Mouse (Mus musculus) limb, embryonic 10.5 days (tissue): ENCODE data around the gene Misp. TPM values are rescaled to one million over a fixed set of nuclear protein-coding genes. Genes with fewer than 3 reads are reported as not detected.
A peak's percentile ranks its signal among the peaks of the same experiment; 100 is the strongest.

Source experiments
- DNase-seq: peaks from one replicate; pipeline ENCODE4 v3.0.0-alpha.2; 2017; ENCODE audit warnings: low spot score
- H3K27ac ChIP-seq: fragments of 300-500 bp; sonication (generic); 2 replicates; pipeline ENCODE4 v1.5.1; 2016; ENCODE audit warnings: mild to moderate bottlenecking
- H3K27me3 ChIP-seq: fragments of 300-500 bp; sonication (generic); 2 replicates; pipeline ENCODE4 v1.6.1; 2016; ENCODE audit warnings: low read depth, mild to moderate bottlenecking; ENCODE audit not compliant: poor library complexity, severe bottlenecking
- H3K36me3 ChIP-seq: fragments of 300-500 bp; sonication (generic); 2 replicates; pipeline ENCODE4 v1.6.1; 2016; ENCODE audit warnings: mild to moderate bottlenecking, moderate library complexity
- H3K4me1 ChIP-seq: fragments of 300-500 bp; sonication (generic); 2 replicates; pipeline ENCODE4 v1.6.1; 2016
- H3K4me3 ChIP-seq: fragments of 300-500 bp; sonication (generic); 2 replicates; pipeline ENCODE4 v1.5.1; 2016; ENCODE audit warnings: mild to moderate bottlenecking, moderate library complexity
- H3K9me3 ChIP-seq: fragments of 300-500 bp; sonication (generic); replicated peaks from 2 replicates; pipeline ENCODE4 v1.6.1; 2016; ENCODE audit warnings: mild to moderate bottlenecking
- WGBS: fragments of 180-500 bp; shearing (Covaris S2); methylation state at CpG from one replicate; pipeline ENCODE4 v1.1.7; 2016; 5-methylcytosine and 5-hydroxymethylcytosine counted together
- polyA plus RNA-seq: library from polyadenylated mRNA; unstranded; fragments of >200 nt; fragmentation: Nextera tagmentation; extraction: Ambion mirVana; gene quantifications from 2 replicates; pipeline ENCODE4 v1.2.1, GENCODE M21; 2016

Gene Misp
- polyA plus RNA-seq, 1 experiment from 2014 or later, result not detected

- Histone ChIP-seq H3K27ac (peak within 1 kb of the TSS; percentile 100), H3K36me3 (peaks cover 36% of the 10 kb centered on the region), H3K27me3 (no peaks in the 10 kb centered on the region), H3K9me3 (no peaks in the 10 kb centered on the region), H3K4me3 (peak within 1 kb of the TSS; percentile 99), H3K4me1 (peaks cover 62% of the 10 kb centered on the region)
- DNase-seq, result peak; percentile 100
- under 1% methylated on average over 75 of the region's 75 CpGs for WGBS
Observed at GRCm38 (mm10) chr10:79853860-79854795, 33.3 kb downstream of the Misp start, which contains the start of gene Ptbp1. Ptbp1 (plus strand) TSS chr10:79854427.

- Histone ChIP-seq H3K36me3 (peaks cover 44% of the 10 kb centered on the region), H3K27ac (peak overlapping the region; percentile 100), H3K4me1 (peaks cover 63% of the 10 kb centered on the region), H3K9me3 (no peaks in the 10 kb centered on the region), H3K4me3 (peak overlapping the region; percentile 99), H3K27me3 (no peaks in the 10 kb centered on the region)
- under 1% methylated on average over 83 of the region's 83 CpGs for WGBS
- DNase-seq, result peak; percentile 84
Observed at GRCm38 (mm10) chr10:79854801-79855541, 34.2 kb downstream of the Misp start.

- 3% methylated on average over 10 of the region's 10 CpGs for WGBS
- no peaks in the 10 kb centered on the region for H3K27me3 ChIP-seq
- DNase-seq, result no peak
- H3K9me3 ChIP-seq, result no peaks in the 10 kb centered on the region
- H3K4me1 ChIP-seq, result peaks cover 66% of the 10 kb centered on the region
- H3K27ac ChIP-seq, result peak overlapping the region; percentile 100
- H3K4me3 ChIP-seq, result peak overlapping the region; percentile 99
- H3K36me3 ChIP-seq, result peaks cover 49% of the 10 kb centered on the region
Observed at GRCm38 (mm10) chr10:79855558-79856184, 34.9 kb downstream of the Misp start.

GRCm38 (mm10) chr10:79856280-79856679, 35.5 kb downstream of the Misp start:
- WGBS, result 67% methylated on average over 6 of the region's 6 CpGs
- H3K27ac ChIP-seq, result peak overlapping the region; percentile 14; the same call in 1 of the 2 replicates
- peaks cover 69% of the 10 kb centered on the region for H3K4me1 ChIP-seq
- peak overlapping the region; percentile 99 for H3K4me3 ChIP-seq
- no peak for DNase-seq
- peaks cover 56% of the 10 kb centered on the region for H3K36me3 ChIP-seq
- no peaks in the 10 kb centered on the region for H3K9me3 ChIP-seq
- no peaks in the 10 kb centered on the region for H3K27me3 ChIP-seq

GRCm38 (mm10) chr10:79856704-79857451, 36.1 kb downstream of the Misp start:
- H3K27ac ChIP-seq, result peak overlapping the region; percentile 14; the same call in 1 of the 2 replicates
- peak overlapping the region; percentile 99 for H3K4me3 ChIP-seq
- H3K27me3 ChIP-seq, result no peaks in the 10 kb centered on the region
- no peak for DNase-seq
- WGBS, result 77% methylated on average over 7 of the region's 7 CpGs
- no peaks in the 10 kb centered on the region for H3K9me3 ChIP-seq
- peaks cover 63% of the 10 kb centered on the region for H3K4me1 ChIP-seq
- peaks cover 62% of the 10 kb centered on the region for H3K36me3 ChIP-seq

- Histone ChIP-seq H3K4me1 (peaks cover 58% of the 10 kb centered on the region), H3K27me3 (no peaks in the 10 kb centered on the region), H3K9me3 (no peaks in the 10 kb centered on the region), H3K27ac (no peak overlapping the region), H3K4me3 (peak overlapping the region; percentile 99), H3K36me3 (peaks cover 67% of the 10 kb centered on the region)
- no peak for DNase-seq
- 76% methylated on average over 4 of the region's 4 CpGs for WGBS
Observed at GRCm38 (mm10) chr10:79857452-79857811, 36.6 kb downstream of the Misp start.

- WGBS, result 77% methylated on average over 2 of the region's 2 CpGs
- DNase-seq, result no peak
- Histone ChIP-seq H3K4me1 (peaks cover 53% of the 10 kb centered on the region), H3K27me3 (no peaks in the 10 kb centered on the region), H3K27ac (no peak overlapping the region), H3K4me3 (peak overlapping the region; percentile 99), H3K36me3 (peaks cover 72% of the 10 kb centered on the region), H3K9me3 (no peaks in the 10 kb centered on the region)
Observed at GRCm38 (mm10) chr10:79857894-79858293, 37.1 kb downstream of the Misp start.

- H3K4me1 ChIP-seq, result peaks cover 47% of the 10 kb centered on the region
- no peaks in the 10 kb centered on the region for H3K9me3 ChIP-seq
- H3K27ac ChIP-seq, result no peak overlapping the region
- peaks cover 78% of the 10 kb centered on the region for H3K36me3 ChIP-seq
- H3K4me3 ChIP-seq, result peak overlapping the region; percentile 99; the same call in 1 of the 2 replicates
- 83% methylated on average over 17 of the region's 17 CpGs for WGBS
- DNase-seq, result no peak
- H3K27me3 ChIP-seq, result no peaks in the 10 kb centered on the region
Observed at GRCm38 (mm10) chr10:79858416-79859074, 37.8 kb downstream of the Misp start.

GRCm38 (mm10) chr10:79859116-79859515, 38.3 kb downstream of the Misp start:
- DNase-seq, result no peak
- 91% methylated on average over 11 of the region's 11 CpGs for WGBS
- Histone ChIP-seq H3K9me3 (no peaks in the 10 kb centered on the region), H3K4me1 (peaks cover 47% of the 10 kb centered on the region), H3K36me3 (peaks cover 84% of the 10 kb centered on the region), H3K27ac (no peak overlapping the region), H3K27me3 (no peaks in the 10 kb centered on the region), H3K4me3 (peak overlapping the region; percentile 10; the same call in 1 of the 2 replicates)

- DNase-seq, result no peak
- Histone ChIP-seq H3K27ac (no peak overlapping the region), H3K36me3 (peaks cover 96% of the 10 kb centered on the region), H3K27me3 (no peaks in the 10 kb centered on the region), H3K4me1 (peaks cover 46% of the 10 kb centered on the region), H3K9me3 (no peaks in the 10 kb centered on the region), H3K4me3 (peak overlapping the region; percentile 2; the same call in 1 of the 2 replicates)
- WGBS, result 91% methylated on average over 26 of the region's 26 CpGs
Observed at GRCm38 (mm10) chr10:79860079-79860911, 39.5 kb downstream of the Misp start.
